Mouse (Mus musculus): ENCODE data around the gene Rasl12. TPM values are rescaled to one million over a fixed set of nuclear protein-coding genes. Genes with fewer than 3 reads are reported as not detected.

Rasl12 gene
- total and polyA plus RNA-seq, 3 experiments, result 0.13 TPM; not detected in 2

GRCm38 (mm10) chr9:65404331-65405183 is 6.3 kb downstream of the Rasl12 start:
- Histone ChIP-seq H3K27ac (ENCODE audit: insufficient read depth, low read depth) (no peak overlapping the region), H3K9ac (ENCODE audit: insufficient read depth, low read depth) (no peak overlapping the region), H3K79me2 (replicated peaks; ENCODE audit: control insufficient read depth, extremely low read depth, insufficient read depth, poor library complexity, severe bottlenecking) (no peaks in the 10 kb centered on the region), H3K4me1 (ENCODE audit: control insufficient read depth in 1 of 2, insufficient read depth in 2 of 2) (no peaks in the 10 kb centered on the region), H3K9me3 (replicated peaks; ENCODE audit: low read length) (no peaks in the 10 kb centered on the region), H3K27me3 (replicated peaks) (no peaks in the 10 kb centered on the region), H3K36me3 (replicated peaks in 1 of 2; ENCODE audit: control insufficient read depth in 1 of 2, insufficient read depth in 1 of 2, low read length in 1 of 2) (no peaks in the 10 kb centered on the region), H3K4me3 (replicated peaks in 1 of 3; ENCODE audit: low read depth in 2 of 3, low read length in 2 of 3, poor library complexity in 1 of 3) (no peak overlapping the region), H3K4me2 (ENCODE audit: insufficient read depth, low read depth, poor library complexity, severe bottlenecking) (no peak overlapping the region)
- TF ChIP-seq CHD2 (IDR thresholded peaks at IDR 0.05; ENCODE audit: low read length) (no peak), EP300 (IDR thresholded peaks at IDR 0.05; ENCODE audit: low read length) (no peak), TCF12 (IDR thresholded peaks at IDR 0.05; ENCODE audit: low read depth, low read length) (no peak), SMC3 (IDR thresholded peaks at IDR 0.05; ENCODE audit: low read depth, low read length) (no peak), ZC3H11A (IDR thresholded peaks at IDR 0.05; ENCODE audit: low read depth, low read length) (no peak), ZKSCAN1 (IDR thresholded peaks at IDR 0.05; ENCODE audit: borderline replicate concordance, low read depth, low read length) (no peak)
- dilution Hi-C loops (cut with MboI; ENCODE audit: extremely low pct_ligation_motif_present, extremely low pct_unique_long_range_greater_than_20kb, low sequenced_read_pairs), result no loop called here
- in situ Hi-C loops (cut with MboI; ENCODE audit: low pct_ligation_motif_present, low pct_unique_long_range_greater_than_20kb, low sequenced_read_pairs), result no loop called here
- DNase-seq (ENCODE audit: extremely low read depth), result no peak

- Histone ChIP-seq H3K4me1 (ENCODE audit: control insufficient read depth in 1 of 2, insufficient read depth in 2 of 2) (no peaks in the 10 kb centered on the region), H3K27ac (ENCODE audit: insufficient read depth, low read depth) (no peak overlapping the region), H3K36me3 (replicated peaks in 1 of 2; ENCODE audit: control insufficient read depth in 1 of 2, insufficient read depth in 1 of 2, low read length in 1 of 2) (no peaks in the 10 kb centered on the region), H3K4me2 (ENCODE audit: insufficient read depth, low read depth, poor library complexity, severe bottlenecking) (no peak overlapping the region), H3K4me3 (replicated peaks in 1 of 3; ENCODE audit: low read depth in 2 of 3, low read length in 2 of 3, poor library complexity in 1 of 3) (no peak overlapping the region), H3K27me3 (replicated peaks) (no peaks in the 10 kb centered on the region), H3K9me3 (replicated peaks; ENCODE audit: low read length) (no peaks in the 10 kb centered on the region), H3K79me2 (replicated peaks; ENCODE audit: control insufficient read depth, extremely low read depth, insufficient read depth, poor library complexity, severe bottlenecking) (no peaks in the 10 kb centered on the region), H3K9ac (ENCODE audit: insufficient read depth, low read depth) (no peak overlapping the region)
- dilution Hi-C loops (cut with MboI; ENCODE audit: extremely low pct_ligation_motif_present, extremely low pct_unique_long_range_greater_than_20kb, low sequenced_read_pairs), result no loop called here
- no peak for DNase-seq (ENCODE audit: extremely low read depth)
- in situ Hi-C loops (cut with MboI; ENCODE audit: low pct_ligation_motif_present, low pct_unique_long_range_greater_than_20kb, low sequenced_read_pairs), result no loop called here
- TF ChIP-seq MXI1 (IDR thresholded peaks at IDR 0.05; ENCODE audit: low read depth, low read length), result no peak
These were observed 6.8 kb downstream of the Rasl12 start for GRCm38 (mm10) chr9:65405184-65405449.

GRCm38 (mm10) chr9:65407327-65407726 is 9.0 kb downstream of the Rasl12 start:
- peaks cover 2% of the 10 kb centered on the region for H3K27me3 ChIP-seq (replicated peaks)
- dilution Hi-C loops (cut with MboI; ENCODE audit: extremely low pct_ligation_motif_present, extremely low pct_unique_long_range_greater_than_20kb, low sequenced_read_pairs), result no loop called here

More at GRCm38 (mm10) chr9:65407327-65407726, 9.0 kb downstream of the Rasl12 start:
- in situ Hi-C loops (cut with MboI; ENCODE audit: low pct_ligation_motif_present, low pct_unique_long_range_greater_than_20kb, low sequenced_read_pairs), result no loop called here
- no peaks in the 10 kb centered on the region for H3K79me2 ChIP-seq (replicated peaks; ENCODE audit: control insufficient read depth, extremely low read depth, insufficient read depth, poor library complexity, severe bottlenecking)
- no peak overlapping the region for H3K9ac ChIP-seq (ENCODE audit: insufficient read depth, low read depth)
- H3K4me3 ChIP-seq (replicated peaks in 1 of 3; ENCODE audit: low read depth in 2 of 3, low read length in 2 of 3, poor library complexity in 1 of 3), result no peak overlapping the region
- no peak overlapping the region for H3K4me2 ChIP-seq (ENCODE audit: insufficient read depth, low read depth, poor library complexity, severe bottlenecking)
- no peaks in the 10 kb centered on the region for H3K9me3 ChIP-seq (replicated peaks; ENCODE audit: low read length)
- no peak for DNase-seq (ENCODE audit: extremely low read depth)
- no peaks in the 10 kb centered on the region for H3K4me1 ChIP-seq (ENCODE audit: control insufficient read depth in 1 of 2, insufficient read depth in 2 of 2)
- TF ChIP-seq RAD21 (IDR thresholded peaks at IDR 0.05; ENCODE audit: low read depth, low read length), result no peak
- TF ChIP-seq ELF1 (IDR thresholded peaks at IDR 0.05; ENCODE audit: low read depth, low read length), result no peak
- no peak for TF ChIP-seq POLR2AphosphoS2 (IDR thresholded peaks at IDR 0.05; ENCODE audit: low read depth, low read length)
- H3K27ac ChIP-seq (ENCODE audit: insufficient read depth, low read depth), result no peak overlapping the region
- H3K36me3 ChIP-seq (replicated peaks in 1 of 2; ENCODE audit: control insufficient read depth in 1 of 2, insufficient read depth in 1 of 2, low read length in 1 of 2), result no peaks in the 10 kb centered on the region

Measured in CH12.LX (cell line).